Mouse (Mus musculus) splenic B cell, adult 2 months (primary cell): ENCODE results near the gene Rad17.

Experiments used
- DNase-seq: peaks from one replicate; pipeline ENCODE4 v3.0.0-alpha.2; 2011; ENCODE audit warnings: low read depth, low spot score
- H3K27me3 ChIP-seq: 2 replicates; pipeline ENCODE4 v1.6.1; 2012; ENCODE audit warnings: mild to moderate bottlenecking, low read length, moderate library complexity, mixed read lengths; ENCODE audit not compliant: control insufficient read depth, poor library complexity, insufficient read depth, severe bottlenecking
- H3K36me3 ChIP-seq: 2 replicates; pipeline ENCODE4 v1.6.1; 2012; ENCODE audit warnings: mild to moderate bottlenecking, low read length, moderate library complexity, mixed read lengths; ENCODE audit not compliant: control insufficient read depth, poor library complexity, insufficient read depth, severe bottlenecking

The Rad17 gene

DNA sequence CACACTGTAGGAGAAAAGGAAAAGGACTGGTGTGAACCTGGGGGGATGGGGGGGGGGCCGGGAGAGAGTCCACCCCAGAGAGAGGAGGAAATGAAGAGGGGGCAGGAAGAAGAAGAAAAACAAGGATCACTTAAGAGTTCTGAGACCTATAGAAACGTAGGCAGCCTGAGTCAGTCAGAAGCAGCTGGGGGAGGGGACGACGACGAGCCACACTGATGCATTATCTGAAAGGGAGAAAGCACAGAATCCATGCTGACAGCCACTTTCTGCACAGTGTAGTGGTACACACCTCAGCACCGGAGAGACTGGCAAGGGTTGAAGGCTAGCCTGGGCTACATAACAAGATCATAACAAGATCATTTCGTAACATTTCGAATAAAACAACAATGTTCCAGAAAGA, 49.8 kb downstream of the Rad17 start:
- Histone ChIP-seq H3K36me3 (peaks cover 6% of the 10 kb centered on the region), H3K27me3 (no peaks in the 10 kb centered on the region)
- no peak for DNase-seq

DNA sequence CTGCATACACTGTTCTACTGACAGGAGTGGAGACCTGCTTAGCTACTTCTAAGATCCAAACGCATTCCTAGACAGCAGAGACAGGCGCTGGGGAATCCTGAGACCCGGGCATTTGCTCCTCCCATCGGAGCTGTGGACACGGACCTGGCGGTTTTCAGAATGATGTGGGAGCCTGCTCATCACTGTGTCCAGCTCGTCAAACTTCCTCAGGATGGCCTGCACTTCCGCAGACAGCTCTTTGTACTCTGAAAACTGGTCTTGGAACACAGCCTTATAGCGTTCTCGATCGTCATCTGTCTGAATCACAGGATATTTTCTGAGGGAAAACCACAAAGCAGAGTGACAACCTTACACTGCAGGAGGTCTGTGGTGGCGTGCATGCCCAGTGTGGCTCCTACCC, 50.5 kb downstream of the Rad17 start:
- peaks cover 6% of the 10 kb centered on the region for H3K36me3 ChIP-seq
- no peak for DNase-seq

DNA sequence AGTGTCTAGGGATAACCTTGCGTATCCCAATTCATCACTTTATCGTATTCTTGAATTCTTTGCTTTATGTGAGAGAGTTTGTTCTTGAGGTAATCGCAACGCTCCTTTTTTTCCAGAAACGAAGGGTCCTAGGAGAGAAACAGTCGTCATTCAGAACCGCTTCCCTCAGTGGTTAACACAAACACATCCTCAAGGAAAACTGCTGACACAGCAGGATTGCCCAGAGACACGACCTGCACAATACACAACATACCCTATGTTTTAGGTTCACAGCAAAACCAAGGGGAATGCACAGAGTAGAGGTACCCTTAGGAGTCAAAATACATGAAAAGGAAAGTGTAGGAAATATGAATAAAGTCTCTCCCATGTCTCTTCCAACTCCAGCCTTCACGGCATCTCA, 53.6 kb downstream of the Rad17 start:
- Histone ChIP-seq H3K36me3 (peaks cover 6% of the 10 kb centered on the region), H3K27me3 (no peaks in the 10 kb centered on the region)
- no peak for DNase-seq

More for the DNA sequence above, 50.5 kb downstream of the Rad17 start:
- no peaks in the 10 kb centered on the region for H3K27me3 ChIP-seq

GRCm38 (mm10) chr13:100595552-100595885, 55.3 kb downstream of the Rad17 start:
- Histone ChIP-seq H3K27me3 (no peaks in the 10 kb centered on the region), H3K36me3 (peaks cover 6% of the 10 kb centered on the region)
- DNase-seq = no peak

GRCm38 (mm10) chr13:100594838-100595551, 55.9 kb downstream of the Rad17 start:
- DNase-seq = no peak
- peaks cover 4% of the 10 kb centered on the region; the same call in 1 of the 2 replicates for H3K36me3 ChIP-seq
- no peaks in the 10 kb centered on the region for H3K27me3 ChIP-seq

- peak; percentile 84 for DNase-seq
- peaks cover 4% of the 10 kb centered on the region; the same call in 1 of the 2 replicates for H3K36me3 ChIP-seq
- H3K27me3 ChIP-seq = no peaks in the 10 kb centered on the region
These were observed 56.6 kb downstream of the Rad17 start for GRCm38 (mm10) chr13:100594041-100594792.

GRCm38 (mm10) chr13:100588646-100589045, 62.2 kb downstream of the Rad17 start:
- no peak for DNase-seq
- Histone ChIP-seq H3K27me3 (no peaks in the 10 kb centered on the region), H3K36me3 (no peaks in the 10 kb centered on the region)

- H3K36me3 ChIP-seq = no peaks in the 10 kb centered on the region
- H3K27me3 ChIP-seq = no peaks in the 10 kb centered on the region
- DNase-seq = no peak
These were observed 68.7 kb downstream of the Rad17 start for GRCm38 (mm10) chr13:100582144-100582543.

DNA sequence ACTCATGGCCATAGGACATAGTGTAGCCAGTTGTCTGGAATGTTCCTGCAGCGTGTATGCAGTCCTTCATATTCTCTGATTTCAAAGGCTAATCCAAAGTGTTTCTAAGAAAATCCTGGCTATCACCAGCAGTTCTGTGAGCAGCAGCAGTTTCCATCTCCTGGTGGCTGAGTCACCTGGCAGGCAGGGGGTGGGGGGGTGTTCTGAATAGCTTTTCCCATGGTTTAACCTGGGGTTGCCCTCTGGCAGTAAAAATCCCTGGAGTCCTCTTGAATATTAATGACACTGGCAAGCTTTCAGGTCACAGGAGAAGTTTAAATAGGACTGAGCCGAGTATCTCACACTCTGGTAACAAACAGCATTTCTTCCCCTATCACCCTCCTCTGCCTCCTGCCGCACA, 69.2 kb downstream of the Rad17 start:
- Histone ChIP-seq H3K27me3 (no peaks in the 10 kb centered on the region), H3K36me3 (no peaks in the 10 kb centered on the region)
- DNase-seq = no peak

DNA sequence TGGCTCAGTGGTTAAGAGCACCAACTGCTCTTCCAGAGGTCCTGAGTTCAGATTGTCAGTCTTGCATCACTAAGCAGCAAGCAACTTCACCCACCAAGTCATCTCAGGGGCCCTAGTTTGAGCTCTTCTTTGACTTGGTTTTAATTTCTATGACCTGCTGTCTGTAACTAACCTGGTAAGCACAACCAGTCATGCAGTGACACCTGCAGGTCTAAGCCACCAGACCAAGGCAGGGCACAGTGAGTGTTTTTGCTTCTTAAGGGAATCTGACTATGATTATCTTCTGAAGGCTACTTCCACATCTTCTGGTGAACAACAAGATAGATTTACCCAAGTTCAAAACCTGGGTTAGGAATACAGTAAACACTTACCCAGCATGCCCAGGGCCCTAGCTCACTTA, 70.9 kb downstream of the Rad17 start:
- DNase-seq = no peak
- Histone ChIP-seq H3K36me3 (no peaks in the 10 kb centered on the region), H3K27me3 (no peaks in the 10 kb centered on the region)

DNA sequence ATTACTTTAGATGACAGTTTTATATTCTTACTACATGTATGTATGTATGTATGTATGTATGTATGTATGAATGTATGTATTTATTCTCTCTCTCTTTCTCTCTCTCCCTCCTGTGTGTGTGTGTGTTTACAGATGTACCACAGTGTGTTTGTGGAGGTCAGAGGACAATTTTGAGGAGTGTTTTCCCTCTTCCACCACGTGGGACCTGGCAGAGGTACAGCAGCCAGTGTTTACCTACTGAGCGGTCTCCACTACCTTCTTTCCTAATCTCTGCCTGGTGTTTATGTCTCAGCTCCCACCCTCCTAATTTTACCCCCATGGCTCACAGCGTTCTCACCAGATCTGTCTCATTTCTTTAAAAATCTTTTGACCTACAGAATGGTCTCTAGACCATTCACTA, 71.6 kb downstream of the Rad17 start:
- no peak for DNase-seq
- no peaks in the 10 kb centered on the region for H3K36me3 ChIP-seq
- H3K27me3 ChIP-seq = no peaks in the 10 kb centered on the region

- Histone ChIP-seq H3K36me3 (no peaks in the 10 kb centered on the region), H3K27me3 (no peaks in the 10 kb centered on the region)
- DNase-seq = peak; percentile 88
These were observed 74.9 kb downstream of the Rad17 start for GRCm38 (mm10) chr13:100575950-100576349.

- Histone ChIP-seq H3K36me3 (no peaks in the 10 kb centered on the region), H3K27me3 (no peaks in the 10 kb centered on the region)
- no peak for DNase-seq
These were observed 80.1 kb downstream of the Rad17 start for GRCm38 (mm10) chr13:100570713-100571112.

- no peaks in the 10 kb centered on the region for H3K27me3 ChIP-seq
- no peak for DNase-seq
- no peaks in the 10 kb centered on the region for H3K36me3 ChIP-seq
These were observed 82.5 kb downstream of the Rad17 start for GRCm38 (mm10) chr13:100568359-100568758.
